Mouse (Mus musculus): Measurements from ENCODE around the gene Lcn5.

- no peak for TF ChIP-seq POLR2A (IDR thresholded peaks at IDR 0.05; ENCODE audit: borderline replicate concordance, extremely low read depth, low read depth, low read length)
- no peak for TF ChIP-seq CTCF (IDR thresholded peaks at IDR 0.05; ENCODE audit: insufficient read depth, low read length)
These were observed 37.4 kb upstream of the Lcn5 start for GRCm38 (mm10) chr2:25620386-25620785.

Measured in lung, adult 2 months (tissue).